Mouse (Mus musculus): ENCODE results near the gene Palm2. TPM values are rescaled to one million over a fixed set of nuclear protein-coding genes. Genes with fewer than 3 reads are reported as not detected.

Gene Palm2
- total RNA-seq, 2 experiments from 2014 or later: 11.0 to 11.8 TPM

DNA sequence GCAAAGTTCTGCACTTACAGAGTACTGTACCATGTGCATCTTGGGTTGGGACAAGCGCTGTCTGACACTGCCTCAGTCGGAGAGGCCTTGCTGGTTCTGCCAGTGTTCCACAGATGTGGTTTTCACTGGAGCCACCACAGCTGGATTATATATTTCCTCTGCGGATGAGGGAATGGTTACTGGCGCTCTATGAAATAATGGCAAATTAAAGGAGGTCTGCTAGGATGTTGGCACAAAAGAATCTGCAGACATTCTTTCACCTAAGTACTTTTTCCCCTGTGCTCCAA, 135.0 kb downstream of the Palm2 start:
- DNase-seq: no peak

DNA sequence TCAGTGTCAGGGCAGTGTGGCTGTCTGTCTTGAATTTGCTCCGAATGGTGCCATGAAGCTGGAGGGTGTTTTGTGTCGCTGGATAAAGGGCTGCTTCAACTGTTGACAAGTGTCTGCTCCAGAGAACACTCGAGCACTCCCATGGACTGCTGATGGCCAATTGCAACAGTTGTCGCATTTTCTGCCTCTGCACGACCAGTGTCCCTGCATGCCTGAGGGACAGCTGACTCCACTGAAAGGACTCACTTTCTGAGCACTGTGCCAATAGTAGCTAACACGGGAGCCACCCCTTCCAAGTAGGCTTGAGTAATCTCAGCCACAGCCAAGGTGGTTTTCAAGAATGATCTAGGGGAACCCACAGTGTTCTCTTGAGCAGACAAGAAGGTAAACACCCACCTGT, 135.7 kb downstream of the Palm2 start:
- peak; percentile 49 to 55 for DNase-seq

DNA sequence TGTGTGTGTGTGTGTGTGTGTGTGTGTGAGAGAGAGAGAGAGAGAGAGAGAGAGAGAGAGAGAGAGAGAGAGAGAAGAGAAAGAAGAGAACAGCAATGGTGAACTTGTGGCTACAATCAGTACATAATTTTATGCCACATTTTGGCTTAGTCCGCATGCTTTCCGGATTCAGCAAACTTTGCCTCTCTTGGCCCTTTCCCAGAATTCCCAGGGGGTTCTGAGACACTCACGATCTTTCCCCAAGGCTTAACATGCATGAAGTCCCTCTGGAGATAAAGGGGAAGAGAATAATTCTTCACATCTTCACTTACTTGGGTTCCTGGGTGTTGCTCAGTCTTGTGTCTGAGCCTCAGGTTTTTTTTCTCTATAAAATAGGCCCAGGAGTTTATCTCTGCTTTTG, 136.2 kb downstream of the Palm2 start:
- DNase-seq: peak; percentile 30 to 36

DNA sequence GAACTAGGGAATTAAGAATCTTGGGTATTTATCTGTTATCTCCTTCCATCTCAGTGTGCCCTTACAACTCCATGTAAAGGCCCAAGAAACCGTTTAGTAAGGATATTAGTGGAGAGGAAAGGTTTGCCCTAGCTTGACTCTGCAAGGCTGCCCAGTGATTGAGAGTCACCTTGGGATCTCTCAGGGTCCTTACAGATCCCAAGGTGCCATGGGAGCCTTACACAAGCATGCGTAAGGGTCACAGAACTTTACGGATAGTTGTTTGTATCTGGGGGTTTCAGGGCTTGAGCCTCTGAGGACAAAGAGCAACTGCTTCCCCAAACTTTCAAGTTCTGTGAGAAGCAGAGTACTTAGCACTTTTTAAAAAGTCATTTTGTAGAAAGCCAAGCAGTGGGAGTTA, 140.1 kb downstream of the Palm2 start:
- no peak for DNase-seq

DNA sequence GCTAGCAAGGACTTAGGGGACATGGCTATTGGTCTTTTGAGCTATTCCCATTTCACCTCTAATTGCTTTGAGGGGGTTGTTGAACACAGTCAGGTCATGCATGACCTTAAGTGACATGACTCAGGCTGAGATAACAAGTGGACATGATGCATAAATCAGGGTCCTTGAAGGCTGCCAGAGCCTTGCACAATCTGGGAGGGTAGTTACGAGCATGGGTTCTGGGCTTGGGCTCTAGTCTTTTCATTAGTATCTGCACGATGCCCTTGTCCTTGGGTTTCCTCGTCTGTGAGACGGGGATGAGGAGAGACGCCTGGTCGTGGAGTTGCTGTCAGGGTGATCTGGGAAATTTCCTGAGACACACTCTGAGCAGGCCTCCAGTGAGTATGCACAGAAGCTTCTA, 140.6 kb downstream of the Palm2 start:
- peak; percentile 25 to 33 for DNase-seq

DNA sequence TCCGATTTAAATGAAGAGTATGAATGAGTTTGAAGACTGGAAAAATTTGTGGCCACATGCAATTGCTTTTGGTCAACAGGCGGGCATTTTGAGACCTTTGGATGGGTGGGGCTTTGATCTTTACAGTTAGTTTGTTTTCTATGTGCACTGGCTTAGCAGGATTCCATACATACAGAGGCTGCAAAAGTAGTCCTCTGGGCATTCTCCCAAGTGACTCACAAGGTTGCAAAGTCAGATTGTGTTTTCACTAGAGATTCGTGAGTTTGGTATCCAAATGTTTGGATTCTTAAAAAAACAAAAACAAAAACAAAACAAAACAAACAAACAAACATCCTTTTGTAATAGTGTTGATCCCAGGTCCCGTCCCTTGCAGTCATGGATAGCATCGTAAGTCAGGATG, 141.6 kb downstream of the Palm2 start:
- DNase-seq: no peak

DNA sequence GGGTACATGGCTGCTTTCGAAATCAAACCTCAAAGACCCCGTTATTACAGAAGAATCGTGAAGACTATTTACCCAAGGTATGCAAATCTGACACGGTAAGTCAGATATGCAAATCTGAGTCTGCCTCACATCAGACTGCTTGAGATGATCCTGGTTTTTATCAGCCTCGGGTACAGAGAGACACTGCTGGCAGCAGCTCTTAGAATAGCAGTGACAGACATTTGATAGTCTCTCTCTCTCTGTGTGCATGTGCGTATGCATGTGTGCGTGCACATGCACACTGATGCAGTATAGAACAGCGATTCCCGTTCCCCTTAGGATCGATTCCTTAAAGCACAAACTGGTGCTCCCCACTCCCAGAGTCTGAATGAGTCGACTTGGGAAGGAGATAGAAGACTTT, 142.0 kb downstream of the Palm2 start:
- DNase-seq: no peak

DNA sequence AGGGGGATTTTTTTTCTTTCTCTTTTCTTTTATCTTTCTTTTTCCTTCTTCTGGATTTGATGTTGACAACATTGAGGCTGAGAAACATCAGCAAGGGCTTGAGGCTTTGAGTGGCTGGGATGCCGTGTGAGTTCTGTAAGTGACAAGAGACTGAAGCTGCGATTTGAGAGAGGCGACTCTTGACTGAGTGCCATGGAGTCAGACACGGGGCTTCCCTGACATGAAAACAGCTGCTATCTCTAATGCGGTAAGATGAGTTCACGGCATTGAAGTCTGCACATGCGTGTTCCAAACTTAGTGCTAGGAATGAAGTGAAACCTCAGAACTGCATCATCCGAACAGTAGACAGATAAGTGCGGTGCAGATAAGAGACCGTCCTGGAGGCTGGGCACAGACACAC, 145.6 kb downstream of the Palm2 start:
- no peak for DNase-seq

DNA sequence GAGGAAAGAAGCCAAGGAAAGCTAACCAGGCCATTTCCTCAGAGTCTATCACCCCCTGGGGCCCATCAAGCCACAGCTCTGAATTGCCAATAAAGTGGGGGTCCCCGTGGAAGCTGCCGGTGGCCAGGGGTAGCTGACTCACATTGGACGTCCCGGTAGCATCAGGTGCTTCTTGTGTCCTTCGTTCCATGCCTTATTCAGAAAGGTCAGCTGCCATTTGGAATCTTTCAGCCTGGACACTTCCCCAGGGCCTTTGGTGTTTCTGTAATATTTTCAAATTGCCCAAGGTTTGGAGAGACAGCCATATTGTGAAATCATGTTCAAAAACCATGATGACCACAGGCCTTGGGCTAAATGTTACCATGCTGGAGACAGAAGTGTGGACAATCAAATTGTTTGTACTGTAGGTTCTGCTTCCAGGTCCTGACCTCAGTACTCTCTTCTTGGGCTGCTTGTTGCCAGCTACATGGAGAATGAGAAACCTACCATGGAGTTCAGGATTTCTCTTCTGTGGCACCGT, 151.3 kb downstream of the Palm2 start:
- DNase-seq: peak; percentile 37 to 53

DNA sequence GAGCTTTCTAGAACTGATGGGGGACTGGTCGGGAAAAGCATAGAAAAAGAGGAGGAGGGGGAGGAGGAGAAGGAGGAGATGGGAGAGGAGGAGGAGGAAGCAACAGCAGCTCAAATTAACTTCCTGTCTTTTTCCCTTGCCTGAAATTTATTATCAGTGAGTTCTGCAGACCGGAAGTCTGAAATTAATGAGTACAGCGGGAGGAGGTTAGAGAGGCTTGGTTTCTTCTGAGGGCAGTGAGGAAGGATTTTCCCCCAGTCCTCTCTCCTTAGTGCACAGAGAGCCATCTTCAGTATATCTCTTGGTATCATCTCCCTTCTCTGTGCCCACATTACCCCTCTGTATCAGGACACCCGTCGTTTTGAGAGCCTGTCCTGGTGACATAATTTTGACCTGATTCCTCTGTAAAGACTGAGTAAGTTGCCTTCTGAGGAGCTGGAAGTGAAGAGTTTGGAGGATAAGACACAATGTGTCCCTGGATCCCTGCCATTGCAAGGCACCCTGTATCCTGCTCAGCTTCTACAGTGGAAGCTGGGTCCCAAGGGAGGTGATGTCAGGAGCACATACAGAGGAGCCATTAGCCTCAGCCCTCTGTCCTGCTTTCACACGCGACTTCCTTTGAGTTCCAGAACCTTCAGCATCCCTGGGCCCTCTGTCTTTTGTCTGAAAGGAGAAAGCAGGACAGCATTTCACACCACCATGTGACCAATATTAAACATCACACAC, 153.0 kb downstream of the Palm2 start:
- DNase-seq: peak; percentile 42 to 56

DNA sequence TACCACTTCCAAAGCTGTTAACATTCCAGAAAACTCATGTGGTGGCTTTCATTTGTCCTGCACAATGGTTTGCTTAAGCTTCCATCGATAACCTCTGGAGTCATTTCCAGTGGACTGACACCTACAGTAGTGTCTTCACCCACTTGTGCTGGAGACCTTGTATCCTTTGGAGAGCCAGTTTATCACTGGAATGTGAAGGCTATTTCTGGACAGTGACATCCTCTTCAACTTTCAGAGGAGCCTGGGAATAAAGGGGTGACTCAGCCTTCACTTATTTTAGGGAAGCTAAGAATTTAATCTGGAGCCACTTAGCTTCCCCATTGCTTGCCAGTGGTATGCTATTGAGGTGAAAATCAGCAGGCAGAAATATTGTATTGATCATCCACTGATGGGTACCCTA, 154.3 kb downstream of the Palm2 start:
- peak; percentile 45 to 68 for DNase-seq

DNA sequence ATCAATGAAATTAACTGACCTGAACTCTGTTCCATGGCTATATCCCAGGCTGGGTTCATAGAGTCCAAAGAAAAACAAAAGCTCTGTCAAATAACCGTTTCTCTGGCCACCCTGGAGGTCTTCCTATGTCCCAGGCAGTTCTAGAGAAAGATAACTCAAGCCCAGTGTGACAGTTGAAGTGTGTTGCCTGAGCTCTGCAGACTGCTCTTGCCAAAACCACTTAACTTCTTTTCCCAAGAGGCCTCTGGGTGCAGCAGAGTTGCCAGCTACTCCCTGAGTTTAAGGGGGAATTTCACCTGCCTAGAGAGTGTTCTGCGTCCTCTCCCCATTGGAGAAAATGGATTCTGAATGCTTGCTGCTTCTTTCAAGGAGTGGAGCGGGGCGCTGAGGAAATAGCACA, 158.7 kb downstream of the Palm2 start:
- peak in 1 of 2 experiments; percentile 69 for DNase-seq

DNA sequence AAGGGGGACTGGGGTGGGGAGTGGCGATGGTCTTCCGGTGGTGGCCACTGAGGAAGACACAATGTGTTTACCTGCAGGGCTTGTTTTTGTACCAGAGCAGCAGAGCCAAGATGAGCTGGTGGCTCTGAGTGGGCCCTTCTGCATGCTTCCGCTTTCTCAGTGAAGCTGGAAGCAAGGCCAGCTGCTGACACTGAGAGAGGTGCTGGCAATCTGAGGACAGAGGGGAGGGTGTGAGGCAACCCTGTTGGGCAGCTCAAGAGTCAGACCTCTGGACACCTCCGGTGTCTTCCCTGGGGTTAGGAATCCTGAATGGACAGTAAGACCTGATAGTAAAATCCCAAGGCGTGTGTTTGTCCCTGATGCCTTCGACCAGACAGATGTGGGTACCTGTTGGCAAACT, 165.9 kb downstream of the Palm2 start:
- DNase-seq: no peak

DNA sequence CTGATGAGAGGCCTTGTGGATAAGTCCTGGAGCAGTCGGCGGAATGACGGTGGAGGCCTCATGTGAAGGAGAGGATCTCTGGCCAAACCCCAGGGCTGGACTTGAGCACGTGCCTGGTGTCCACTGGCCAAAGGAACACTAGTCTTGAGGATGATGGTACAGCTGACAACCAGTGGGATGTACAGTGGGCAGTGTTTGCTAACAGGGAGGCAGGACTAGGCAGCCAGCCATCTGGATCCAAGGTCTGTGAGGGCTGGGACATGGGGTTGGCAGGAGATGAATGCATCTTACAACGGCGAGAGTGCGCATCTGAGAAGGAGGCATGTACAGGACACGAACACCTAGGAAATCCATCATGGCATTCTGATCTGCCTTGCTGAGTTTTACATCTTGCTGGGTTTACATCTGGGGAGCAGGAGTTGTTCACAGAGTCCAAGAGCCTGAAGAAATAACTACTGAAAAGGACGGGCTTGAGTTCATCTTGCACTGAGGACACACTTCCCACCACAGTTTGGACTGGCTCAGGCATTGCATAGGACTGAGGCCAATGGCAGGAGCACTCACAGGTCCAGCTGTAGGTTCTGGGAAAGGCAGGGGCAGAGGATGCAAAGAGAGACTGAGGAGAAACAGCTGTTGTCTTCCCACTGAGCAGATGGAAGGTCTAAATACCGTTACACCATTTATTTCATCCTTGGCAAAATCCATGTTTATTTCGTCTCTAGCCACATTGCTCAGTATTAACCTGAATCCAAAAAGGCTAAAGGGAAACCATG, 166.8 kb downstream of the Palm2 start:
- peak in 1 of 2 experiments; percentile 39 for DNase-seq

DNA sequence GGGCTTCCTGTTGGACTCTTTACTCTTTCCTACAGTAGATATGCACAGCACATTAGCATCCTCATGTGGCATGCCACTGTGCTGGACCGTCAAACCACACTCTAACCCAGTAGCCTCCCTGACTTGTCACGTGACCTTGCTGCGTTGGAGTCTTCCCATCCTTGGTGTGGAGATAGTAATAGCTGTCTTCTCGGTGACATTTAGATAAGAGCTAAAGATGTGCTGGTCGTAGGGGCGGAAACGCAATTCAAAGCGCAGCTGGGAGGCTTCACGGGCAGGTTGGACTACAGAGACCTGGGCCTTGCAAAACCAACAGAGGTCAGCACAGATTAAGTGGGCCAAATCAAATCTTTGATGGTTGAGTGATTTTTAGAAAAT, 167.4 kb downstream of the Palm2 start:
- no peak for DNase-seq

DNA sequence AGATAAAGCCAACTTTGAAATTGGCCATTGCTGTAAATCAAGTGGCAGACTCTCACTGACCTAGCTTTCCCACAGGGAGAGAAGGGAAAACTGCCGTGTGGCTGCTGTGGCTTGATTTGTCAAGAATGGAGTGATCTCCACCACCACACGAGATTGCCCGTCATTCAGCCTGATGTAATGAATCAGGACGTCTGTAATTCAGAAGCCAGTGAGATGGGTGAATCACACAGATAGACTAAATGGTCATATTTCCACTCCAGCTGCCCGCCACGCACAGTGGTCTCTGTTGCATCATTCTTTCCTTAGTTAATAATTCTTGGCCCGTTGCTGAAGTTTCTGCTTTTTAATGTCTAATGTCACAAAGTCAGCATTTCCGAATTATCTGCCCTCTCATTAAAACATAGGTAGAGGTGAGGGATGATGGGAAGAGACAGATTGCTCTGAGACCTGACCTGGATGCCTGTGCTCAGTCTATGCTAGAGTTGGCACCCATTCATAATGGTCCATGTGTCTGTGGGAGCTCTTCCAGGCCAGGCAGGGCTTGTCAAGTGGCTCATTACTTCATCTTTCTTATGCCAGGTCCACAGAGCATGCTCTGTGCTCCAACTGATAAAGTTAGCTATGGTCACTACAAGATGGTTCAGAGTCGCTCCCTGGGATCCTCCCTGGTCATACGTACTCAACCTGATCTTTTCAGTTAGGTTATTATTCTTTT, 168.0 kb downstream of the Palm2 start:
- DNase-seq: peak in 1 of 2 experiments; percentile 40

DNA sequence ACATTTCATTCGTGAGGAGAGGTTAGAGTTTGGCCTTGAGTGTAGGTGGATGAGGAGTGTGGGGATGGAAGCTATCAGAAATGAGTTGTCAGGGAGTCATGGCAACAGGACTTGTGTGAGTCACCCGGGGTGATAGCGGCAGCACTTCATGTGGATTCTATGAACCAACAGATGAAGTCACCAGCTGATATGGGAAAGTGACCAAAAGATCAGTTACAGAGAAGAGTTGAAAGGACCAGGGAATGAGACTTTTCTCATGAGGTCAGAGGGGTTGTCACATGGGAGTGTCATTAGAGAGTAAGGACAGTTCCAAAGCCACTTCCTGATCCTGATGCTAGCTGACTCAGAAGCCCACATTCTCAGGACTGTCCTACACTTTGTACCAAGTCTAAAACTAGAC, 172.2 kb downstream of the Palm2 start:
- peak; percentile 42 to 68 for DNase-seq

DNA sequence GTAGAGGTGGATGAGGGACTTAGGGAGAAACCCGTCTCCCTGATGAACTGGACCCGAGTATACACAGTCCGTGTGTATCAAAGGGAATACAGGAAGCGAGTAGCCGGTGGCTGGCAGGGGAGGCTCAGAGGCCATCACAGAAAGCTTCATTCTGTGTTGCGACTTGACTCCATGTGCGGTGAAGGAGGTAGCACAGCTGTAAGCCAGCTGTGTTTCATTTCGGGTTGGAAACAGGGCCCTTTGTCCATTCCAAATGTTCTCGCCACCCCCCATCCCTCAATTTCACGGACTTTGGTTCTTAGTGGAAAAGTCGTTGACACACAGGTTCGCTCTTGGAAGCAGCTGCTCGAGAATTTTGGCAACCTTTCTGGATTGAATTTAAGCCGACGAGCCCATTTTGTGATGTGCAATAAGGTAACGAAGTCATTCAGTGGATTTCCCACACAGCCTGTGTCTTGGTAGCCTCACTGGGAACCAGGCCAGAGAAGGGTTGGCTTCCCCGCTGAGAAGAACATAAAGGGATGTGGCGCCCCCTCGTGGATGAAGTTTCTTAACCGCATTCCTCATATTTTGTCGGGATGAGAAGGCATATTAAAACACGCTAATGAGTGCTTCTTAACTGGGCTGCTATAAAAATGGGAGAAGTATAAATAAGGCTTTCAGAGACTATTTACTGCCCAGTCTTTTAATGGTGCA, 173.3 kb downstream of the Palm2 start:
- DNase-seq: peak; percentile 87 to 97

DNA sequence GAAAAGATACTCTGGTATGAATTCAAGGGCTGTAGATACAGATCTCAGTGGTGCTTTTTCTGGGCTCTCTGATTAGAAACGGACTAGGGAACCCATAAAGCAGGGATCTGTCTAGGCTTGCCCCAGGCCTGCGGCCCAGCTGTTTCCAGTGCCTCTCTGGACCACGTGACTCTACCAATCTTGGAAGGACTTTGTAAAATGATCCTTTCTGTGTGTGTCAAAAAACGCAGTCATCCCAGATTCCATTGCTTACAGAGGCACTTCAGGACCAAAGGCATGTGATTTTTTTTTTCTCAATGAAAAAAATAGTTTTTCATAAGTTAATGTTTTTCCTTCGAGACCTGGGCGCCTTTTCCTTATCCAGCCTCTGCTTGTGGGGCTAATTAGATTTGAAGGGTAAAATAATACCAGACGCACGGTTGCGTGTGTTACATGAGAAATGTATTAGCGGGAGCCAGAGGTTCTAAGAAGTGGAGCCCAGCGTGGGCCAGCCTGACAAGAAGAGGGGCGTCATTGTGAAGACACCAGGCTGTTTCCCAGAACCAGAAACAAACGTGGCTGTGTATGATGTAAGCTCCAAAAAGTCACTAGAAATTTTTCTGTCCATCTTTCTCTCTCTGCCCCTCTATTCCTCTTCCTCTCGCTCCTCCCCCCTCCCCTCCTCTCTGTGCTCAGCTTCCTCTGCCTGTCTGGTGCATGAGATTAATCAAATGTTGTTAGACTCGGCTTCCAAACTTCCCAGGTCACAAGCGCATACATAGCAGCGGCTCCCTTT, 177.4 kb downstream of the Palm2 start:
- peak; percentile 42 to 45 for DNase-seq

DNA sequence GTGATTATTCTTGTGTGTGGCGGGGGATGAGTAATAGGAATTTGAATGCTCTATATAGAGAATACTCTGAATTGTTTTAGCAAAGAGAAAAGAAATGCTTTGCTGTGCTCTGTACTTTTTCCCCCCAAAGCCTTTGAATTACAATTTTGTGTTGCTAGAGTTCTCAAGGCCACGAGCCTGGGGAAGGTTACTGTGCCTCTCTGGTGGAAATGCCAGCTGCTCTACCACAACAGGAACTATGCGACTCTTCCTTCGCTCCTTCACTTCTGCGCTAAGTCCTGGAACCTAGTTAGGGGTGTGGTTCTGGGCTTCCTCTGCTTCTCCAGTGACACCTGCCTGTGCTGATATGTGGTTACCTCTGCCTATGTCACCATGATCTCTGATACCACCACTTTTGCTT, 178.7 kb downstream of the Palm2 start:
- DNase-seq: no peak

DNA sequence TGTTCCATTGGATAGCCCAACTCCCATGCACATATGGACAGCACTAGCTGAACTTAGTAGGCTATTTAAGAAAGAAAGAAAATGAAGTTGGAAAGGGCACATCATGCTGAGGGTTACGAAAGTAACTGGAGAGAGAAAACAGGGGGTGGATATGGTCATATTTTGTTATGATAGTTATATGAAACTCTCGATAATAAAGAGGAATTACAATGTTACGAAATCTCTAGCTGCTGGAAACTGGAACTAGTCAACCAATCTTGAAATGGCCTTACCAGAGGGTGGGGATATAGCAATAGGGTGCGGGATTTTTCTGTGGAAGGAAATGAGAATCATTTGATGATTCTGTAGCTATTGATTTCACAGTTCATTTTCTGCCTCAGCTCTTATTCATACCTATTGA, 180.6 kb downstream of the Palm2 start:
- no peak for DNase-seq

DNA sequence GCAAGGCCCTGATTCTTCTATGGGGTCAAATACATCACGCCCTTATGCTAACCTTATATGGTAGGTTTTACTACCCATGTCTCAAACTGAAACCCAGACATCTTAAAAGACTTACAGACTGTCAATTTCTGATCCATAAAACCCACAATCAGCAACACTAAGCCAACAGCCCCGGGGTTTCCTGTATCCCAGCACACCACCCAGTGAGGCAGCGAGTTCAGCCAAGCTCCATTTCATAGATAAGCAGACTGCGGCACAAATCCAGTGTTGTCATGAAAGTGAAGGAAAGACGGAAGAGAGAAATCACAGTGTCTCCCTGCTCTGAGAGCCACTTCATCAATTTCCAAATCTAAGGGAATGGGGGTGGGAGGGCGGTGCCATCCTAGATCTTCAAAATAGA, 184.7 kb downstream of the Palm2 start:
- DNase-seq: peak in 1 of 2 experiments; percentile 35
